Mouse (Mus musculus): ENCODE measurements around the gene Mrap. TPM values are rescaled to one million over a fixed set of nuclear protein-coding genes. Genes with fewer than 3 reads are reported as not detected.

Gene Mrap
- polyA plus RNA-seq (2016; fragmentation: Nextera tagmentation; extraction: Ambion mirVana): 1.2 and 2.4 TPM in 2 replicates

GRCm38 (mm10) chr16:90738092-90738956, at the start of gene Mrap:
Gene Mrap, plus strand, starts transcription at chr16:90738207.
- H3K36me3 ChIP-seq (replicated peaks): no peaks in the 10 kb centered on the region
- peak within 1 kb of the TSS; percentile 32; the same call in 1 of the 2 replicates for H3K27ac ChIP-seq (replicated peaks)
- no peak for DNase-seq (ENCODE audit: low spot score)
- no peak within 1 kb of the TSS for H3K4me3 ChIP-seq
- no peaks in the 10 kb centered on the region for H3K27me3 ChIP-seq (replicated peaks; ENCODE audit: low read depth, poor library complexity, severe bottlenecking)
- no peaks in the 10 kb centered on the region for H3K9me3 ChIP-seq
- peaks cover 26% of the 10 kb centered on the region for H3K4me1 ChIP-seq
- WGBS: 88% methylated on average over 26 of the region's 26 CpGs

DNA sequence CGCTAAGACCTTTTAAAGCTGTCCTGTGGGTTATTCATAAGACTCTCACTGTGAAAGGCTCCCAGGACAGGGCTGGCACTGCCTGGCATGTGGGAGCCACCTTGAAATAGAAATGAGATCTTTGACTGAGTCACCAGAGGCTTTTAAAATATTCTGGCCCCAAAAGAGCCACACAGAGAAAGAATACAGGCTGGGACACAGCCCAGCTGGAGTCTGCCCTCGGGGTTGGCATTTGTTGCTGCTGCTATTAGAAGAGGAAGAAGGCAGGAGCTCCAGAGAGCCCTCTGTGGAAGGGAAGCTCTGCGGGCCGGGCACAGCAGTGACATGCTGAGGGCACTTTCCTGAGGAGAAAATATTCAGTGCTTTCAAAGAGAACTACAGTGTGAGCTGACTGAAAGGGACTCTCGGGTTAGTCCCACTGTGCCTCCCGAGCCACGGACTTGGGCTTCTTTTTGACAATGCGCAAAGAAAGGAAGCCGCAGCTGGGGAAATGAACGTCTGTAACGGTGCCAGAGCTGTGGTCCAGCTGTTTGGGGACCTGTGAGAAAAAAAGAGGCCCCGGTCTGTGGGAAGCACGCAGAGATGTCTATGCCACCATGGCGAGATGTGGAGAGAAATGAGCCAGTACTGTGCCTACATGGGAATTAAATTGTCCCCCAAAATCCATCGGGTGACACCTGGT, 45.2 kb upstream of the Mrap start:
- WGBS: 69% methylated on average over 15 of the region's 15 CpGs
- Histone ChIP-seq H3K27me3 (replicated peaks; ENCODE audit: low read depth, poor library complexity, severe bottlenecking) (no peaks in the 10 kb centered on the region), H3K4me3 (no peak overlapping the region), H3K4me1 (peaks cover 8% of the 10 kb centered on the region), H3K27ac (replicated peaks) (no peak overlapping the region), H3K36me3 (replicated peaks) (no peaks in the 10 kb centered on the region), H3K9me3 (no peaks in the 10 kb centered on the region)
- no peak for DNase-seq (ENCODE audit: low spot score)

DNA sequence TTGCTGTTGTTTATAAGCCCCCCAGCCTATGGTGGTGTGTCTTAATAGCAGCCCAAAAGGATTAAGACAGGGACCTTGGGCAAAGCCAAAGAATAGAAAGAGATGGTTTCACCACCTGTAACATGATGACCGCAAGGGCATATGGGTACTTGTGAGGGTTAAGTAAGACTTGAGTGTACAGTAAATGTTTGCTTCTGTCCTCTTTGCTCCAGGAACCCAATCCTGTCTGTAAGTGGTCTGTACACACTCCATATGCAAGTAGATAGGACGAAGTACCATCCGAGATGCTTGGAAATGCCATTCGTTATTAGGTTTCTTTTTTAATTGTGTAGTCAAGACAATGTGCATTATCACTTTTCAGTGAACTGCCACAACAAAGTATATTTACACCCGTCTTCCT, 44.4 kb upstream of the Mrap start:
- H3K27me3 ChIP-seq (replicated peaks; ENCODE audit: low read depth, poor library complexity, severe bottlenecking): no peaks in the 10 kb centered on the region
- no peak overlapping the region for H3K4me3 ChIP-seq
- 0 out of 2 replicates have a peak, but pooled peaks cover 7% of the 10 kb centered on the region for H3K4me1 ChIP-seq
- no peaks in the 10 kb centered on the region for H3K36me3 ChIP-seq (replicated peaks)
- H3K27ac ChIP-seq (replicated peaks): no peak overlapping the region
- no peak for DNase-seq (ENCODE audit: low spot score)
- 91% methylated on average over 5 of the region's 5 CpGs for WGBS
- no peaks in the 10 kb centered on the region for H3K9me3 ChIP-seq

GRCm38 (mm10) chr16:90694719-90695118, 43.3 kb upstream of the Mrap start:
- Histone ChIP-seq H3K4me1 (0 out of 2 replicates have a peak, but pooled peaks cover 7% of the 10 kb centered on the region), H3K36me3 (replicated peaks) (no peaks in the 10 kb centered on the region), H3K27ac (replicated peaks) (no peak overlapping the region), H3K9me3 (no peaks in the 10 kb centered on the region), H3K27me3 (replicated peaks; ENCODE audit: low read depth, poor library complexity, severe bottlenecking) (no peaks in the 10 kb centered on the region), H3K4me3 (no peak overlapping the region)
- WGBS: 67% methylated on average over 9 of the region's 9 CpGs
- peak; percentile 42 for DNase-seq (ENCODE audit: low spot score)

DNA sequence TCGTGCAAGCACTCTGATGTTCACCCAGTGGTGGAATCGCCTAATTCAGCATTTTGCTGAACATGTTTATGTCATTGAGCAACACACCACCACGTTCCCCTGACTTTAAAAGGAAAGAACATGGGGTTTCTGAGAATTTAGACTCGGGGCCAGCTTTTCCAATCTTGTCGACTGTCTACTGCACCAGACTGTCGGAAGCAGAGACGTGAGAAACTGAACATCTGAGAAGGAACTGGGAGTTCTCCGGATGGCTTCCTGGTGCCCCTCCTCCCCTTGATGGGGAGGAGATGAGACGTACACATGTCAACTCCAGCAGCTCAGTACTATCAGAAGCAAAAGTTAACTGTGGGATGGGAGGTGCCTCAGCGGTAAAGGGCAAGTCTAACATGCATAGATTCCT, 42.9 kb upstream of the Mrap start:
- H3K4me1 ChIP-seq: 0 out of 2 replicates have a peak, but pooled peaks cover 7% of the 10 kb centered on the region
- H3K9me3 ChIP-seq: no peaks in the 10 kb centered on the region
- no peak overlapping the region for H3K4me3 ChIP-seq
- no peaks in the 10 kb centered on the region for H3K27me3 ChIP-seq (replicated peaks; ENCODE audit: low read depth, poor library complexity, severe bottlenecking)
- DNase-seq (ENCODE audit: low spot score): no peak
- 83% methylated on average over 10 of the region's 10 CpGs for WGBS
- no peak overlapping the region for H3K27ac ChIP-seq (replicated peaks)
- H3K36me3 ChIP-seq (replicated peaks): no peaks in the 10 kb centered on the region

DNA sequence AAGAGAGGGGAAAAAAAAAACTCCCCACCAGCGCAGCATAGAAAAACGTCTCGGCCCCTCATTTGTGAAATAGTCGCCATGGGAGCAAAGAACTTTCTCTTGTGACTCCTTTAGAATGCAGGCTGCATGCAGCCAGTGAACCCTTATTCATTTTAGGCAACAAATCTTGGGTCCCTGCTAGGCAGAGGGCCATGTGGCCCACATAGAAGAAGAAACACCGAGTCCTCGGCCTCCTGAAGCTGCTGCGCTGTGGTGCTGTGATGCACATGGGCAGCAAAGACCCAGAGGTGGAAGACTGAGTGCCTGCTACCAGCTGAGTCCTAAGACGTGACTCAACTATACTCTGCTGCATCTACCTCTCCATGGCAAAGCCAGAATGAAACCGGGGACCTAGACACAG, 41.7 kb upstream of the Mrap start:
- no peaks in the 10 kb centered on the region for H3K9me3 ChIP-seq
- no peaks in the 10 kb centered on the region for H3K27me3 ChIP-seq (replicated peaks; ENCODE audit: low read depth, poor library complexity, severe bottlenecking)
- no peak overlapping the region for H3K4me3 ChIP-seq
- WGBS: 87% methylated on average over 9 of the region's 9 CpGs
- H3K27ac ChIP-seq (replicated peaks): no peak overlapping the region
- H3K4me1 ChIP-seq: 0 out of 2 replicates have a peak, but pooled peaks cover 7% of the 10 kb centered on the region
- DNase-seq (ENCODE audit: low spot score): no peak
- no peaks in the 10 kb centered on the region for H3K36me3 ChIP-seq (replicated peaks)

DNA sequence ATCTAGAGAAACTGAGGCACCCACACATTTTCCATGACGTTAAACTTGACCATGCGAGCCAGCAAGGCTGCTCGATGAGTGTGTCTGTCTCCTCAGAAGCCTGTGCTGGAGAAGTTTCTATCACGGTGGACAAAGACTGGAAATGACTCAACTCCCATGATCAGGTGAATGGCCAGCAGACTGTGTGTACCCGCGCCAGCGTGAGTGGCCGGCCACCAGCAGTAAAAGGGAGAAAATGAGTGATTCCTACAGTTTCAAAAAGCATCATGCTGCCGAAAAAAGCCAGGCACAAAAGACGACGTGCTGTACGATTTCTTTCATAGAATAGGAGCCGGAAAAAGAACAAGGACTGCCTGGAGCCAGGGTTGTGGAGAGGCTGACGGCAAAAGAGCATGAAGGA, 38.6 kb upstream of the Mrap start:
- H3K4me3 ChIP-seq: no peak overlapping the region
- 91% methylated on average over 14 of the region's 14 CpGs for WGBS
- no peaks in the 10 kb centered on the region for H3K27me3 ChIP-seq (replicated peaks; ENCODE audit: low read depth, poor library complexity, severe bottlenecking)
- no peak overlapping the region for H3K27ac ChIP-seq (replicated peaks)
- peaks cover 21% of the 10 kb centered on the region for H3K4me1 ChIP-seq
- H3K9me3 ChIP-seq: no peaks in the 10 kb centered on the region
- no peaks in the 10 kb centered on the region for H3K36me3 ChIP-seq (replicated peaks)
- DNase-seq (ENCODE audit: low spot score): no peak

DNA sequence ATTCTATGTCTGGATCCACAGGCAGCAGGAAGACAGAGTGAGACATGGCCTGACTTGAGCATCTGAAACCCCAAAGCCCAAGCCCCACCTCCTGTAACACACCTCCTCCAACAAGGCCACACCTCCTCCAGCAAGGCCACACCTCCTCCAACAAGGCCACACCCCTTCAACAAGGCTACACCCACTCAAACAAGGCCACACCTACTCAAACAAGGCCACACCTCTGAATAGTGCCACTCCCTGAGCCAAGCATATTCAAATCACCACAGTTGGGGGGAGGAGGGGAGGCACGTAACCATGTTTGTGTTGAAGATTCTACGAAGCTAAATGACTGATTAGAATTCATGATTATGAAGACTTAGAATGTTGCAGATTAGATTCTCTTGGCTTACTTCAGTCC, 36.5 kb upstream of the Mrap start:
- Histone ChIP-seq H3K4me3 (no peak overlapping the region), H3K27me3 (replicated peaks; ENCODE audit: low read depth, poor library complexity, severe bottlenecking) (no peaks in the 10 kb centered on the region), H3K36me3 (replicated peaks) (no peaks in the 10 kb centered on the region), H3K4me1 (peaks cover 31% of the 10 kb centered on the region), H3K9me3 (0 out of 2 replicates have a peak, but pooled peaks cover 2% of the 10 kb centered on the region), H3K27ac (replicated peaks) (no peak overlapping the region)
- no peak for DNase-seq (ENCODE audit: low spot score)
- WGBS: 92% methylated on average over 2 of the region's 2 CpGs

GRCm38 (mm10) chr16:90703646-90704045, 34.4 kb upstream of the Mrap start:
- H3K4me1 ChIP-seq: peaks cover 33% of the 10 kb centered on the region
- H3K27ac ChIP-seq (replicated peaks): peak overlapping the region; percentile 73
- DNase-seq (ENCODE audit: low spot score): peak; percentile 65
- no peaks in the 10 kb centered on the region for H3K36me3 ChIP-seq (replicated peaks)
- 6% methylated on average over 1 of the region's 1 CpGs for WGBS
- H3K9me3 ChIP-seq: 0 out of 2 replicates have a peak, but pooled peaks cover 2% of the 10 kb centered on the region
- no peaks in the 10 kb centered on the region for H3K27me3 ChIP-seq (replicated peaks; ENCODE audit: low read depth, poor library complexity, severe bottlenecking)
- no peak overlapping the region for H3K4me3 ChIP-seq

DNA sequence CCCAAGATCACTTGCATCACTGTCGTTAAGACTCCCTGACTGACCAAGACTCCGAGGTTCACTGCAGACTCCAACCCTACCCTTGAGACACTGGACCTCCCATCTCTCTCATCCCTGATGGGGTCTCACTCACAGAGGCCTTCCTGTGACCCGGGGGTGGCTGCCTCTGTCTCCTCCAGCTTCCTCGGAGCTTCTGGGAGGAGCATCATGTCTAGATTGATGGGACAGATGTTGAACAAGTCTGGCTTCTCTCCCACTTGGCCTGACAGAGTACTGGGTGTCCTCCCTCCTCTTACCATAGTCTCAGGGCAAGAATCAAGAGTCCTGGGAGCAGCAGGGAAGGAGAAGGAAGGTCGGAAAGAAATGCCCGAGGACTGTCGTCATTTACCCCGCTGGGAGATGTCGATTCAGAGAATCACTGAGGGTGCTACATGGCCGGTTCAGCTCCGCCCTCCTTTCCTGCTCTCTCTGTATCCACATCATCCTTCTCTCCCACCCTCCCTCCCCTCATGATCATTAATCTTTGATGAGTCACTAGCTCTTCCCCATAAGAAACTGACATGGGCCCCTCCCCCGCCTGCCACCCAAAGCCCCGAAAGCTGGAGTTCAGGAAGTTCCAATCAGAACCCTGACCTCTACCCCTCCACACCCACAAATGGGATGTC, 33.7 kb upstream of the Mrap start:
- H3K36me3 ChIP-seq (replicated peaks): no peaks in the 10 kb centered on the region
- H3K4me1 ChIP-seq: peaks cover 39% of the 10 kb centered on the region
- 0 out of 2 replicates have a peak, but pooled peaks cover 2% of the 10 kb centered on the region for H3K9me3 ChIP-seq
- H3K27ac ChIP-seq (replicated peaks): peak overlapping the region; percentile 73
- no peak overlapping the region for H3K4me3 ChIP-seq
- DNase-seq (ENCODE audit: low spot score): no peak
- WGBS: 64% methylated on average over 13 of the region's 13 CpGs
- no peaks in the 10 kb centered on the region for H3K27me3 ChIP-seq (replicated peaks; ENCODE audit: low read depth, poor library complexity, severe bottlenecking)

DNA sequence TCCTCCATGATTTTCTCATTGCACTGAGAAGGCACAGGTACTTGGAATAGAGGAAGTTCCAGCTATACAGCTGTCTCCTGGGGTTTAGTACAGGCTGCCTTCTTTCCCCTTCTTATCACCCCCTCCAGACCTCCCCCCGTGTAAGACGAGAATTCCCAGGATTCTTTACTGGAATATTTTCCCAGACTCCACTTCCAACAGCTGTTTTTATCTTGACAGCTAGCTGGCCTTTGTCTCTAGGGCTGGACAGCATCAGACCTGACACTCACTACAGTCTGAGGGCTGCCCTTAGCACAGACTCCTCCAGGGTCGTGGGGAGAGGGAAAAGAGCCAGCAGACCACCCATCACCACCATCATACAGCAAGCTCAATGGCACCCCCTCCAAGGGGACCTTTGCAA, 31.7 kb upstream of the Mrap start:
- H3K4me1 ChIP-seq: peaks cover 57% of the 10 kb centered on the region
- no peak overlapping the region for H3K4me3 ChIP-seq
- peak overlapping the region; percentile 44; the same call in 1 of the 2 replicates for H3K27ac ChIP-seq (replicated peaks)
- no peak for DNase-seq (ENCODE audit: low spot score)
- H3K9me3 ChIP-seq: 0 out of 2 replicates have a peak, but pooled peaks cover 2% of the 10 kb centered on the region
- H3K36me3 ChIP-seq (replicated peaks): no peaks in the 10 kb centered on the region
- 40% methylated on average over 3 of the region's 3 CpGs for WGBS
- no peaks in the 10 kb centered on the region for H3K27me3 ChIP-seq (replicated peaks; ENCODE audit: low read depth, poor library complexity, severe bottlenecking)

DNA sequence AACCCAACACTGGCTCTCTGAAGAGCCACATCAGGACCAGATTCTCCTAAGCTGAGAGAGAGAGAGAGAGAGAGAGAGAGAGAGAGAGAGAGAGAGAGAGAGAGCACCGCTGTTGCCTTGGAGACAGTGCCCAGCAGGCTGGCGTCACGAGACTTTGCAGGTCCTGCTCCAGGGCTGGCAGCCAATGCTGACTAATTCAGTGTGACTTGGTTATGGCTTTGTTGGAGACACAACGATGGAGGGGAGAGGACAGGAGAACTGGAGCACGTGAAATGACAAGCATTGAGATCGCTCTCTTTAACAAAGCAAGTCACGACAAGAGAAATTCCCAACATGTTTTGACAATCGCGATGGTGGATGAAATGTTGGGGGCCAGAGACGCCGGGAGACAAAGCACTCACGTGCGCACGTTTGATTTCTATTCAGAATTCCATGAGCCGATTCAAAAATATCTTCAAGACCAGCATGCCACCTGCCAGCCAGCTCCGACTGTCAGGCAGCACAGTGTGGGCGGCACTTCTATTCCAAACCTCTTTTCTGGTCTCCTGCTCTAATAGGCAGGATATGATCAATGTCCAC, 28.2 kb upstream of the Mrap start:
- H3K27ac ChIP-seq (replicated peaks): peak overlapping the region; percentile 54
- WGBS: 57% methylated on average over 17 of the region's 17 CpGs
- peak; percentile 48 for DNase-seq (ENCODE audit: low spot score)
- 0 out of 2 replicates have a peak, but pooled peaks cover 2% of the 10 kb centered on the region for H3K9me3 ChIP-seq
- H3K4me1 ChIP-seq: peaks cover 54% of the 10 kb centered on the region
- peaks cover 7% of the 10 kb centered on the region; the same call in 1 of the 2 replicates for H3K27me3 ChIP-seq (replicated peaks; ENCODE audit: low read depth, poor library complexity, severe bottlenecking)
- peak overlapping the region; percentile 17; the same call in 1 of the 2 replicates for H3K4me3 ChIP-seq
- no peaks in the 10 kb centered on the region for H3K36me3 ChIP-seq (replicated peaks)

Data from embryonic facial prominence, embryonic 10.5 days (tissue).